Mouse (Mus musculus): ENCODE results near the gene Iah1. TPM values are rescaled to one million over a fixed set of nuclear protein-coding genes. Genes with fewer than 3 reads are reported as not detected.

Gene Iah1
- total RNA-seq, 2 experiments from 2014 or later, result 41.9 to 46.5 TPM

DNA sequence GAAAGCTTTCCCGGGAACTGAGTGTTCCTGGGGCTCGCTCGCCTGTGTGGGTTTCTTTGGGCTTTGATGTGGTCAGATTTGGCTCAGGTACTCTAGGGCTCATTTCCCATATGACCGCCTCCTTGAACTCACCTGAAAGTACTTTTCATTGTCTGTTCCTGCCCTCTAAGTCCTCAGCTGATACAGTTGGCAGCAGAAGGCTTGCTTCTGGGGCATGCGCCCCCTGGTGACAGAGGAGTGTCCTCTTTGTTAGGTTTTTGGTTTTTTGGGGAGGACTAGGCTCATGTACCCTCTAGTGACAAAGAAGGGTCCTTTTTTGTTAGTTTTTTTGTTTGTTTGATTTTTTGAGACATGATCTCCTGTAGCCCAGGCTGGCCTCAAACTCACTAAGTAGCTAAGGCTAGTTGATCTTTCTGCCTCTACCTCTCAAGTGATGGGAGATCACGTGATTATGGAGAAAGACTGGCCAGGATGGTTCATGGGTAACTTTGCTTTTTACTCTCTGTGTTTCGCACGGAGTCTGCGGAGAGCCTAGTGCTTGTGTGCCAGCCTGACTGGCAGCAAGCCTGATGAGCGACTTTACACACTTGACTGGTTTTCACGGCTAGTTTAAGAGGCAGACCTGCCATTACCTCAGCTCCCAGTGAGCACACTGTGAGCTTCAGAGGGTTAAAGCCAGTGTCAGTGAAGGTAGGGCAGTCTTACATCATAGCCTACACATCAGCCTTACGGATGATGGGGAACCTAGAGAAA, 2.1 kb downstream of the Iah1 start:
- peak; percentile 52 for ATAC-seq (ENCODE audit: poor library complexity, severe bottlenecking)

DNA sequence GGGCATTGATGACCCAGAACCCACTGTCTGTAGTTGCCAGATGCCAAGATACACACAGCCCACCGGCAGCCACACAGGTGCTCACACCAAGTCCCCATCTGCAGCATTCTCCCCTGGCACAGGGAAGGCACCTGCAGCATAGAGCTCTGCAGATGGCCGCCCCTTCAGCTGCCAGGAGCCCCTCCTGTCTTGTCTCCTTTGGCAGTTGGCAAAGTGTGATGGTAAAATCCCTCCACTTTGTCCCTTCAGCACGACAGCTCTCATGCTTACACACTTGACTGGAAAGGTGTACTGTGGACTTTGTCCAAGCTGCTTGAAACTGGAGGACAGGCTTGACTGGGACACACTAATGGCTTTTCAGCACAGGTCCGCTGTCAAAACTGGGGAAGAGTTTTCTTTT, 4.1 kb downstream of the Iah1 start:
- ATAC-seq (ENCODE audit: poor library complexity, severe bottlenecking), result no peak

DNA sequence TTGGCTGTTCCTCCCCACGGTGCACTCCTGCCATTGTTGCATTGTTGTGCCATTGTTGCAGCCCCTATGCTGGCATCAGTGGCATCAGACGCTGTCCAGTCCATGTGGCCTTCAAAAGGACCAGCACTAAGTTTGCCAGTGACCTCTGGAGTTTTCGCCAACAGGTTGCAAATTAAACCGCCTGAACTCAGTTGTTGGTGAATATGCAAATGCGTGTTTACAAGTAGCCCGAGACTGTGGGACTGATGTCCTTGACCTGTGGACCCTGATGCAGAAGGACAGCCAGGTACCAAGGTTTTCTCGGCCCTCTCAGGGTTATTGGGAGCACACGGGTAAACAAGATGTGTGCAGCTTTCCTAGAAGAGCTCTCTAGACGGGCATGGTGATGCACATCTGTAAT, 5.0 kb downstream of the Iah1 start:
- no peak for ATAC-seq (ENCODE audit: poor library complexity, severe bottlenecking)

DNA sequence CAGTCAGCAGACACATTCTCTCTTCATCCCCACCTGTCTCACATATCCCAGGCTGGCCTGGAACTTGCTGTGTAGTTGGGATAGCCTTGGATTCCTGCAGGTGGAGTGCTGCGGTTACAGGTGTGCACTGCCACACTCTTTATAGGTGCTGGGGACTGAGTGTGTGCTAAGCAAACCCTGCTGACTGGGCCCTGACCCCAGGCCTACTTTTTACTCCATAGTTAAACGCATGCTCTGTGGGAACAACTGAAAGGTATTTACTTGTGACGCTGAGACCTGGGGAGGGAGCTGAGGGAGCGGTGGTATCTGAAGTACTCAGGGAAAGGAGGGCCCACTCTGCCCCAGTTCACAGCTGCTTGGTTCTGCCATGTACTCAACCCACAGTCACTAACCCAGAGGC, 6.1 kb downstream of the Iah1 start:
- no peak for ATAC-seq (ENCODE audit: poor library complexity, severe bottlenecking)

DNA sequence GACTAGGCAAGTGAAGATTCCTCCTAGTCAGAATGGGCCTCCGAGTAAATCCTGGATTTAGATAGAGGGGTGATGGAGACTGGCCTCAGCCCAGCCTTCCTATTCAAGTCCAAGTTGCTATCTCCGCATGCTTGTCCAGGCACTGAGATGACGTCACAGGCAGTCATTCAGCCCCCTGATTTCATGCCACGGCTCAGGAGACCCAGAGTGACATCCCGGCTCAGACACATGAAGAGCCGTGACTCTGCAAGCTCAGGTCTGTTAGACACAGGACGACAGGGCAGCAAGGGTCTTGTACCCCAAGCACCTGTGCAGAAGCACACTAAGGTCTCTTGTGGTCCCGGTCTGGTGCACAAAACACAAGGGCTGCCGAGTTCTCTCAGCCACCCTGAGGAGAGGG, 6.7 kb downstream of the Iah1 start:
- ATAC-seq (ENCODE audit: poor library complexity, severe bottlenecking), result no peak

DNA sequence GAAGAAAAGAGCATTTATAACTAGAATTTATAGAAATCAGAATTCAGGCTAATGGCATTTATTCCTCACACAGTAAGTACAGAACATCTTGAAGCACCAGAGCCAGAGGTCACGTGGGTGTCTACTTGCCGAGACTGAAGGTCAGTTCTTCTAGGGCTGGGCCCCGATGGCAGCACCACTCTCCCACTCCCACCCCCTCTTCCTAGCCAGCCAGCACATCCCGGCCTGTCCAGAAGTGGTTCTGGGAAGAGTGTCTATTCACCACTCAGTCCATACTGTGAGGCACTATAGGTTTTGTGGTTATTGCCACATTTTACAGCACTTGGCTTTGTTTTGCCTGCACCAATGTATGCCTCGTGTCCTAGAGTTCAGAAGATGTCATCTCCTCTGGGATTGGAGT, 7.9 kb downstream of the Iah1 start:
- no peak for ATAC-seq (ENCODE audit: poor library complexity, severe bottlenecking)

DNA sequence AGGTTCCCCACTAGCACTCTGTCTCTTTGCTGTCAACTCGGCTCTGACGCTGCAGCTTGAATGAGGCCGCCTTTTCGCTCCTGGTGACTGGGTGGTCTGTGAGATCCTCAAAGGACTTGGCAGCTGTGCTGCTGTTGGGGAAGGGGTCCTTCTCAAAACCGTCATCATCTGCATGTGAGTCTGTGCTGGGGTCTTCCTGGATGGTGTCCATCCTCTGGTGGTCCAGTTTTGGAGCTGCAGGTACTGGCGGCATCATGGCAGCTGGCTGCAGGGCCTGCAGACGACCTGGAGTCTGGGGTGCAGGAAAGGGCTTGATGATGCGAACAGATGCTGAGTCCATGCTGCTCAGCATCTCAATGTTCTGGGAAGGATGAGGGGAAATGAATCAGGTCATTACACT, 9.1 kb downstream of the Iah1 start:
- no peak for ATAC-seq (ENCODE audit: poor library complexity, severe bottlenecking)

DNA sequence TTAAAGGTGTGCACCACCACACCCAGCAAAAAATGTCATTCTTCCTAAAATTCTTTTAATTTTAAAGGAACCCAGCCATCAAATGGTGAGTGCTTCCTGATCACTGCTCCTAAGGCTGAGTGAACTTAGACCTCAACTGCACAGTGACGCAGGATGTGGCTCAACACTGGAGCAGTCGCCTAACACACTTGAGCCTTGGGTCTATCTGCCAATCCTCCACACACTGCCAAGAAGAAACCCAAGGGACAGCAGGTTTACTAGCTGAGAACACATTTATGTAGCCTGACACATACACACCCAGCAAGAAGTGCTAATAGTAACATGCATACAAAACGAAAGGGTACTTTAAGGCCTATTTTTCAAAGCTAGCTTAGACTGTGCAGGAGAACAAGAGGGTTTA, 10.1 kb downstream of the Iah1 start:
- ATAC-seq (ENCODE audit: poor library complexity, severe bottlenecking), result no peak

DNA sequence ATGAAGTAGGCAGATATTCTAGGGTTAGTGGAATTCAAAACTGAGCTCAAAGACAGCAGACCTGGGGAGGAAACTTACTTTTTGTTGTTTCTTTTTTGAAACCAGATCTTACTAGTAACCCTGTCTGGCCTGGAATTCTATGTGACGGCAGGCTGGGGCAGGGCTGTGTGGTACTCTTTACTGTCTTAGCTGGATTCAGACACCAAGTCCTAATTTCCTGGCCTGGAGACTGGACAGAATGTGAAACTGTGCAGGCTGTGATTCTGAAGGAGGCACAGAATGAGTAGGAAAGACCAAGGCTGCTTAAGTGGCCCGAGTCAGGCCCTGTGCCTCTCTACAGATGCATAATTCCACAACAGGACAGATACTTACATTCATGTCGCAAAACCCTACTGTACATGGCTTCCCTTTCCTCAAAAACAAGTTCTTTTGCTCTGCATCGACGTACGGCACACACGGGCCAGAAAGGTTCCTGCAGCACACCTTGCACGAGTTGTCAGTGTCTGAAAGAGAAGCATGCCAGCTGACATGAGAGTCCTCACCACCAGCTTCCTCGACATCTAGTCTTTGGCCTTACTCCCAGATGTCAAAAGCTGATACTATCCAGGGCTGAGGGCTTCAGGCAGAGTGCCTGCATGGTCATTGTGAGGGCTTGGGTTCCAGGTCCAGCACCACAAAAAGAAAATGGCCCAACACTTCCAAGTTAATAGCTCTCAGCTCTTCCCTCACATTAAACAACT, 13.6 kb downstream of the Iah1 start:
- ATAC-seq (ENCODE audit: poor library complexity, severe bottlenecking), result no peak

DNA sequence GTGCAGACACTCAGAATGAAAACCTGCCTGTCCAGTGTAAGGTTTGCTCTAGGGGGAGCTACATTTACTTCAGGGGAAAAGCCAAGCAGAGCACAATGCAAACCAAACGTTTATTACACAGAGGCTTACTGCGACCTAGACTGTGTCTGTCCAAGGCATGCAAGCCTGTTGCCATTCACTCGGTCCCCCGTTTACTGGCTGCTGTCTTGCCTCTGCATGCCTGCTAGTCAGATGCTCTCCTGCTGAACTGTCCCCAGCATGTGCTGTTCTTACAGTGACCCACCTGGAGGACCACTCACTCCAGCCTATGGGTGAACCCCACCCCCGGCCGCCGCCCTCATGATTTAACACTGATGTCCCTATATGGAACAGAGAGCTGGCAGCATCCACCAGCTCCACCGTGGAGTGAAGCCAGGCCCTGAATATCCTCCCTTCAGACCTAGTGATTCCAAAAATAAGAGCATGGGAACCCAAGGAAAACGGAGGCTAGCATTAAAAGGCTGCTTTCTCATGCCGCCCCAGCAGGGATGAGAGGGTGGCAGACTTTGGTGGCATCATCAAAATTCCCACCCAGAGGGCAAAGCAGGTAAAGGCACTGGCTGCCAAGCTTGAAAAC, 14.9 kb downstream of the Iah1 start:
- no peak for ATAC-seq (ENCODE audit: poor library complexity, severe bottlenecking)

DNA sequence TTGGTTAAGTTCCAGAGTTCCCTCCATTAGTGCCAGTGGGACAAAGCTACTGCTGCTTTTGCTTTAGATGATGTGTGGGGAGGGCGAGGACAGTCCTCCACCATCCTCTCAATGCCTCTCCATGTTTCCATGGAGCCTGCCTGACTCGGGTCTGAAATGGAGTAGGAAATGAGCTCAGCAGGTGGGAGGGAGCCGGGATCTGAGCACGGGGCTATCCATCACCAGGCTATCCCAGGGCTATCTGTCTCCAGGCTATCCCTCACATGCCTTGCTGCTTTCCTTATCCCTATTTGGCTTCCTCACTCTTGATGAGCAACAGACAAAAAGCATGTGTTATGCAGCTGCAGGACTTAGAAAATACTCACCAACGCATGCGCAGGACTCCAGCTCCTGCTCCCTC, 15.5 kb downstream of the Iah1 start:
- no peak for ATAC-seq (ENCODE audit: poor library complexity, severe bottlenecking)

DNA sequence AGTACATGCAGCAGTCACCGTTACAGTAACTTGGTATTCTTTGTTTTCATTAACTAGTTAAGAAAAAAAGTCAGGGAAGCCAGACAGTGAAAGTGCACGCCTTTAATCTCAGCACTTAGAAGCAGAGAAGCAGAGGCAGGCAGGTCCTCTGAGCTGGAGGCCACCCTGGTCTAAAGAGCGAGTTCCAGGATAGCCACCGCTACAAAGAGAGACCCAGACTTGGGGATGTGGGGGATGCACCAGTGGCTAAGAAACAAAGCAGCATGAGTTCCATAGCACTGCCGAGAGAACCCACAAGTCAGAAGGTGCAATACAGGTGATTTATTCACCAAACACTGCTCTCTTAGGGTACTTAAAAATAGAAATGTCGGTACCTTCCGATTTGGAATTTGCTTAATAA, 16.8 kb downstream of the Iah1 start:
- no peak for ATAC-seq (ENCODE audit: poor library complexity, severe bottlenecking)

DNA sequence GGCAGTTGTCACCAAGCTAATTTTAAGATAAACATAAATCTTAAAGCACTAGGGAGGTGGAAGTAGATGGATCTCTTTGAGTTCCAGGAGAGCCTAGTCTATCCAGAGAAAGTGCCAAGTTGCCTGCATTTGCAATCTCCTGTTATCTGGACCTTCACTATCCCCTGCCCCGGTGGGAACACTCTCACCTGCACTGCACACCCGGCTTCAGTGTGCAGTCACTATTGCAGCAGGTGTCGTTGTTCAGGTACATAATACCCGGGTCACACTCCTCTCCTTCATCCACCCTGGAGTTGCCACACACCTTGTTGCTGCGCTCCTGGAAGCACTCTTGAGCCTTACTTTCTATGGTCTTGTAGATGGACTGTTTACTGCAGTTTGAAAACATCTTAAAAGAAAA, 17.6 kb downstream of the Iah1 start:
- no peak for ATAC-seq (ENCODE audit: poor library complexity, severe bottlenecking)

DNA sequence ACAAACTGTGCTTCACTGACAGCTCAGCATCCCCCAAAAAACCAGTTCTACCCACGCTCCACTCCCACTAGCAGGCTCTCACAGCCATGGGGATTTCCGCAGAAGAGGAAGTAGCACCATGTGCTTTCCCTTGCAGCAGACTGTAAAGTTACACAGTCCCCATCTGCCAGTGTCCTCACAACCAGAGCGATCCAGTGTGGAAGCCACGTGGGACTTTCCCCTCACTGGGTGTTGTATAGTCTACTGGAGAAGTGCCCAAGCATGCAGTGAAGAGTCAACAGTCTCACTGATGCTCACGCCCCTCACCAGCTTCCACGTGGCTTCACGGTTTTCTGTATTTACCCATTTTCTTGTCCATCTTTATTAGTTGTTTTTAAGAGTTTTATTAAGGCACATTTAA, 19.7 kb downstream of the Iah1 start:
- peak; percentile 98 for ATAC-seq (ENCODE audit: poor library complexity, severe bottlenecking)

DNA sequence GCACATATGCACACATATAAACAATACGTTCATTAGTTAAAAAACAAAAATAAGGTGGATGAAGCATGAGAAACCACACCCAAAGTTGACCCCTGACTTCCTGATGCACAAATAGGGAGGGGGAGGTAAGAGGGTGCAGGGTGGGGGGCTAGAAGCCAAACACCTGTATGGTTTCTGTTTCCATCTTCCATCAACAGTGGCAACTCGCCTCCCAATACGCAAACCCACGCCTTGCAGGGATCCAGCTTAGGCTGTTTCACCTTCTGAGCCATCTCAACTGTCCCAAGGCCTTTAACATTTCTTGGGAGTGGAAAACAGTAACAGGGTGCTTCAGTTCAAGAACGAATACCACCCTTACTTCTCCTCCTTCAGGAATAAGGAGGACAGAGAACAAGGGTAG, 21.0 kb downstream of the Iah1 start:
- ATAC-seq (ENCODE audit: poor library complexity, severe bottlenecking), result no peak

DNA sequence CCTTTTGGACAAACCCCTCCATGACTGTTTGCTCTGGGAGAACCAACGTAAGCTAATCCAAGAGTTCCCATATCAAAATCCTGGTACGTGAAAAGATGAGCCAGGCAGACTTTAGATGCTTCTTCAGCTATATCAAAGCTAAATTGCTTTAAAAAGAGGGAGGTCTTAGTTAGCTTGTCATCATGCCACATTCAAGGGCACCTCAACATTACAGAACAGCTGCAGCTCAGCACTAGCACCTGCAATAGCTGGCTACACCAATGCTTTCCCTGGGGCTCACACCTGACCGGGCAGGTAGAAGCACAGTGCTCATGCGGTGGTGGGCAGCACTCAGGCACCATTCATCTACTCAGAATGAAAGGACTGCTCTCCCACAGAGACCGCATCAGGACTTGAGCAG, 24.5 kb downstream of the Iah1 start:
- no peak for ATAC-seq (ENCODE audit: poor library complexity, severe bottlenecking)

DNA sequence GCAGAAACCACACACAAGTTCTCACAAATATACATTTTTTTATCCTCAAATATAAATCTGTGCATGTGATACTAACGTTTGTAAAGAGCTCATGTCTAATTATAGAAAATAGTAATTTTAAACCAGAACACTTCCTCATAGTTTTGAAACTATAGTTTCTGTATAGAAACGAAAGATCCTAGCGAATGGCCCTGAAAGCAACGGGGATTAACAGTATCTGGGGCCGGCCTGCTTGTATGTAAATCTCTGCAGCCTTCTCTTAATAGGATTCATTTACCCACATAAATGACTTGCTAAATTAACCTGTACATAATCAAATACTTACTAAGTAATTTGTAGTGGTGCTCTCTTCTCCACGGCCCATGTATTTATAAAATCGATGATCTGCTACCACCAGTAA, 30.8 kb downstream of the Iah1 start:
- no peak for ATAC-seq (ENCODE audit: poor library complexity, severe bottlenecking)

DNA sequence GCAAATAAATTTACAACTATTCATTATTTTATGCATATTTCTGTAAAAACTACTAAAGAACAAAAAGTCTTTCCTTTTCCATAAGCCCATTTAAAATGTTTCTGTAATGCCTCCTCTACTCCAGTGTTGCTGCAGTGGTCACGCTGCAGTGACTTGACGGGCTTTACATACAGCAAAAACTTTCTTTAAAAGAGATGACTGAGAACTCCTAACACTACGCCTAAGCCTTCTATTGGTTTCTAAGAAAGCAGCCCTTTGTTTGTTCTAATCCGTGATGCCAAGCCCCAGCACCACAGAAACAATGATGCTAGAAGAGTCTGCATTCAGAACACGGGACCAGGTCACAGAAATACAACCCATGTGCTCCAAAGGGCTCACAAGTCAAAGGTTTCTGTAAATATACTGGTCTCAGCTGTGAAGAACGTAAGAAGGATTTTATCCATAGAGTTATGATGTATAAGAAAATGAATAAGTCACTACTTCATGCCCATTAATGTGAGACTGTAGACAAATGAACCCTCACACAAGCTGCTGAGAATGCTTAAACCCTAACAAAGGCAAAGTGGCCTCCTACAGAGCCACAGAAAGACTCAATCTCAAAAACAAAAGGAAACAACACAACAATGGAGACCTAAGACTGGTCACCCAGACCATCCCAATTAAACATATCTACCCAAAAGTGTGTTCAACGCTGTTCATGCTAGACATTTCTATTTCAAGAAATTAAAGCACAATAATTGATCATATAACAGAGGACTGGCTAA, 34.1 kb downstream of the Iah1 start:
- no peak for ATAC-seq (ENCODE audit: poor library complexity, severe bottlenecking)

DNA sequence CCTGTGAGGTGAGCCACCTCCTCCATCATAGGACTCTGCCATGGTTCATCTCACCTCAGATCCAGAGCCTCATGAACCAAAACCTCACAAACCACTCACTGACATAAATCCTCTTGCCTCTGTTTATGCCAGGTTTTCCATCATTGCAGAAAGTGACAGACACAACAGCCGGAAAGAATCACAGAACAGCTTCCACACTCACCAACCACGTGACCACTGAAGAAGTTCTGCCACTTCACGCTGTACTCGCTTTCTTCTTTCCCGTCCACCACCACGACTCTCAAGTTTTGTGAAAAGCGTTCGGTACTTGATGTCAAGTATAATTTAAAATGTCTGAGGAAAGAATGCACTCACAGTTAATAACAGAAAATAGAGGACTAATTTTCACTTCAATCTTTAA, 37.5 kb downstream of the Iah1 start:
- no peak for ATAC-seq (ENCODE audit: poor library complexity, severe bottlenecking)

DNA sequence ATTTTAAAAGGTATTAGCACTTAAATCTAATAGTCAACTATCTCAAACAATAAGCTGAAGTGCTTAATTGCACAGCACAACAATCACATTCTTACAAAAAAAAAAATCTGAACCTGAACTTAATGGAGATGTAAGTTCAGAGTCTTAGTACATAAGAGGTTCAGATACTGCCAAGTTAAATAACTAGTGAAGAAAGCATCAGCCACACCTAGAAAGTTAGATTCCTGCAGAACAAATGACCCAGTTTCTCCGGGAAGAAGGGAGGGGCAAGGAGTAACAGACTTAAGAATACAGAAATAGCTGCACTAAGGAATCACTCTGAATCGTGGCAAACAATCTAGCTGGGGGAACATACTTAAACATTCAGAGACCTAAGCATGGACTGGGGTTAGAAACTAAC, 46.5 kb downstream of the Iah1 start:
- no peak for ATAC-seq (ENCODE audit: poor library complexity, severe bottlenecking)

DNA sequence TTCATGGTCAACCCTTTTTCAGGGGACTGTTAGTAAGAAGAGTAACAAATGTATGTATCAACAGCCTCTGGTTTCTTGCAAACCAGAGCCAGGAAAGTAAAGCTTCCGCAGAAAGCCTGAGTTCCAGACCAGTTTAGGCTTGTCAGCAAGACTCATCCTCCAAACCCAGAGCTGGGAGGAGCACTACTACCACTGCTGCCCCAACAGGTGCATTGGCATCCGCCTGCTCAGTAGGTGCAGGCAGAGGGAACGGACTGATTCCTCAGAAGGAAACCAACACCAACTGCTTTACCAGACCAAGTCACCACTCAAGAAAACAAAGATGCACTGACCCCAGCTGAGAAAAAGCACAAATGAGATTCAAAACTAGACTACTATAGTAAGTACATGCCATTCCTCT, 47.0 kb downstream of the Iah1 start:
- ATAC-seq (ENCODE audit: poor library complexity, severe bottlenecking), result no peak

Measured in megakaryocyte, adult 5-6 weeks (primary cell).